Mouse (Mus musculus): ENCODE results near the gene Csad. TPM values are rescaled to one million over a fixed set of nuclear protein-coding genes. Genes with fewer than 3 reads are reported as not detected.

The Csad gene
- total RNA-seq, 2 experiments from 2014 or later, result 27.8 TPM

- peak; percentile 69 for DNase-seq
- intact Hi-C loops (cut with DNase I), result no loop called here
Measured at GRCm38 (mm10) chr15:102205779-102206178, 1.3 kb upstream of the Csad start.

- peak; percentile 75 for DNase-seq
- intact Hi-C loops (cut with DNase I), result no loop called here
Measured at GRCm38 (mm10) chr15:102203835-102204381, 616 bp downstream of the Csad start.

DNA sequence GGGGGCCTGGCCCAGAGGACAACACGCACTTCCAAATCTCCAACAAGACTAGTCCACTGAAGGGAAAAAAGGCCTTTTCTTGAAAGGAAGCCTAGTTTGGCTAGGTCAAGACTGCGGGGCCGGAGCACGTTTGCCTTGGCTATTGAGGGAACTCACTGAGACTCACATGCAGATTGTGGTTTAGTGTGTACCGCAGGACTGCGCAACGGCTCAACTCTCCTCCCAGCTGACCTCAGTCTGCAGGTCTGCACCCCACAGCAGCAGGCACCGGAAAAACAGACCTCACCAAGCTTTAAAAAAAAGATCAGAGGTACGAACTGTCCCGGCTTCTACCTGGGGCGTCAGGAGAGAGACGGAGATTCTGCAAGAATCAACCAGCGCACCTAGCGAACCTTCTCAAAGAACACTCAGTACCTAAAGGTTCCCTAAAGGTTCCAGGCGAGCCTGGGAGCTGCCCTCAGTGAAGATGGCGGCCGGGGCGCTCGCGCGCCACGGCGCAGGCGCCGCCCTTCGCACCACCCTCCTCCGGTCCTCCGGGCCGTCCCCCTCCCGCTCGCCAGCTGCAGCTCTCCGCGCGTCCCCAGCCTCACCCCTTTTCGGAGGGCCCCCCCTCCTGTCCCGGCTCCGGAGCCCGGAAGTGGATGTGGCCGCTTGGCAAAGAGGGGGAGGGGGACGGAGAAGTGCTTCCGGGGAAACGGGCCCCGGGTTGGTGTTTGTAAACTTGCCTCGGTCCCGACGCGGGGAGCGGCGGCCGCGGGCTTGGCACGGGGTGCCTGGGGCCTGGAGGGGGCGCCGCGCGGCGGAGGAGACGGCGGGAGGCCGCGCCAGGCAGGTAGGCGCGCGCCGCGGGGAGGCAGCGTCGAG lies 1.3 kb downstream of the Csad start, which contains the start of gene Zfp740:
Zfp740 (plus strand) TSS at position 279 of the 864 bp plus-strand sequence.
- intact Hi-C loops (cut with DNase I), result no loop called here

GRCm38 (mm10) chr15:102198841-102199240 lies 5.7 kb downstream of the Csad start:
- DNase-seq, result no peak
- intact Hi-C loops (cut with DNase I), result no loop called here

More for the DNA sequence above, 1.3 kb downstream of the Csad start, which contains the start of gene Zfp740:
- peak; percentile 99 for DNase-seq

DNA sequence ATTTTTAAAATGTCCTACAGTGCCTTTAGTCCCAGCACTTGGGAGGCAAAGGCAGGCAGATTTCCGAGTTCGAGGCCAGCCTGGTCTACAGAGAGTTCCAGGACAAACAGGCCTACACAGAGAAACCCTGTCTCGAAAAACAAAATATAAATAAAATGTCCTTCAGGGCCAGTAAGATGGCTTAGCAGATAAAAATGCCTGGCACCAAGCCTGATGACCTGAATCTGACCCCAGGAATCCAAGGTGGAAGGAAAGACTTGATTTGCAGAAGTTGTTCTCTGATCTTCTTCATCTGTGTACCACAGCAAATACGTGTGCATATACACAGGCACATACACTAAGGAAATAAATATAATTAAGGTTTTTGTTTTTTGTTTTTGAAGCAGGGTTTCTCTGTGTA lies 9.2 kb downstream of the Csad start:
- intact Hi-C loops (cut with DNase I), result no loop called here
- no peak for DNase-seq

DNA sequence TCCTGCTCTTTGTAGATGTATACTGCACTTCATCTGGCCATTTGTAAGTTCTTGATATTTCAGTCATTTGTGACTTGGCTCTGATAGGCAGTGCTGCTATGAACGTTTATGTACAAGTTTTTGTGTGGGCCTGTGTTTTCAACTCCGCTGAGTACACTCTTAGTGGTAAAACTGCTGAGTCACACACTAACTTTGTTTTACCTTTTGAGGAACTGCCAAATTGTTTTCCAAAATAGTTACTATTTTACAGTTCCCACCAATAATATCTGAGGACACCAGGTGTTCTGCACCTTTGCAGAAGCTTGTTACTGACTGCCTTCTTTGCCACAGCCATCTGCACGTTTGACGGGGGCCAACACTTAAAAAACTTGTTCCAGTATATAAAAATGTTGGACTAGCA lies 10.1 kb downstream of the Csad start:
- no peak for DNase-seq
- intact Hi-C loops (cut with DNase I), result no loop called here

- no peak for DNase-seq
- intact Hi-C loops (cut with DNase I), result no loop called here
Measured at GRCm38 (mm10) chr15:102193652-102194051, 10.9 kb downstream of the Csad start.

- intact Hi-C loops (cut with DNase I), result no loop called here
Measured at GRCm38 (mm10) chr15:102192820-102193386, 11.6 kb downstream of the Csad start.

DNA sequence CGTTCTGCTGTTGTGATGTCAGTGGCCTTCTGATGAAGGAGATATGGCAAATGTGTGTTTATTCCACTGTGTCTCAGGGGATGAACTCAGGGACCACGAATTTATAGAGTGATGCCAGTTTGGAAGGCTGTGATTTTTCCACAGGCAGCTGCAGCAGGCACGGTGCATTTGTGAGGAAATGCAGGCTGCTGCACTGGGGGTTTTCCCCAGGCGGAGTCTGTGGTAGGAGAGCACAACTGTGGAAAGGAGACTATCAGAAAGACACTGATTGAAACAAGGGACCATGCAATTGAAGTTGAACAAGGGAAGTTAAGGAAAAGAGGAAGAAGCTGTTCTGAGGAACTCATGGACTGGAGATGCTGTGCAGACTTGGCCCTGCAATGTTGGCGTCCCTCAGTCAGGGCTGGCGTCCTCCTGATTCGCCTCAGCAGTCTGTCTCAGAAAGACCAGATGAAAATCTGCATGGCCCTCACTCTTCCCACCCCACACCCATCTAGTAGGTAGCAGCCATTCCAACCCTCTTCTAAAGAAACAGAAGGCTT lies 12.2 kb downstream of the Csad start:
- intact Hi-C loops (cut with DNase I), result no loop called here
- no peak for DNase-seq

More at GRCm38 (mm10) chr15:102192820-102193386, 11.6 kb downstream of the Csad start:
- no peak for DNase-seq

DNA sequence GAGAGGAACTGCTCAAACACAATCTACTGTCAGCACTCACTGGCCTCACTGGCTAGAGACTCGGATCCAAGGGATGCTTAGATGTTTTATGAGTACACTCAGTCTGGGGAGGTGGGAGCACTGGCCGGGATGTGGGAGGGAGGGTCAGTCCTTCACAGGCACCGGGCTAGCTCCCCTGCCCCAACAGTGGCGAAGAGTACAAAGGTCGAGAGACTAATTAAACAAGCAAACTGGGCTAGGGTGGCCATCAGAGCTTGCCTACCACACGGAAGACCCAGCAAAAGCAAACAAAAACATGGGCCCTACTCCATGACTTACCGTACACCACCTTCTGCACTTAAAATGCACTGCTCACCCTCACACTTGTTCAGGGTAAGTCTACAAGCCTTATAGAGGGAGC lies 12.8 kb downstream of the Csad start:
- intact Hi-C loops (cut with DNase I), result no loop called here

DNA sequence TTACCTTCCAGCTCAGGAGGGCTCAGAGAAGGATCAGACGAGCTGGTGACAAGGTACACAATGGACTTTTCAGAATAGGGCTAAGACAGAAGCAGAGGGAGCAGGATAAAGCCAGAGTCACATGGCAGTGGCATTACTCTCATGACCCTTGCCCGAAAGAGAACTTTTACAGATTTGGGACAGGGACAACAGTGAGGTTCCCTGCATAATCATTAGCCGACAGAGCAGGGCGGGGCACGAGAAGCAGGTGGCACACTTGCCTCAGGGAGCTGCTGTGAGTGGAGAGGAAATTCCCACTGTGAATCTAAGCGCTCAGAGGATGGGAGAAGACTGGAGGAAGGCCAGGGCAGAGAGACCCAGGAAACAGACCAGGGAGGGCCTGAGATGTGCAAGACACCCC lies 15.6 kb downstream of the Csad start:
- no peak for DNase-seq
- intact Hi-C loops (cut with DNase I), result no loop called here

More for the DNA sequence above, 12.8 kb downstream of the Csad start:
- no peak for DNase-seq

GRCm38 (mm10) chr15:102188096-102188495 lies 16.4 kb downstream of the Csad start:
- no peak for DNase-seq
- intact Hi-C loops (cut with DNase I), result no loop called here

DNA sequence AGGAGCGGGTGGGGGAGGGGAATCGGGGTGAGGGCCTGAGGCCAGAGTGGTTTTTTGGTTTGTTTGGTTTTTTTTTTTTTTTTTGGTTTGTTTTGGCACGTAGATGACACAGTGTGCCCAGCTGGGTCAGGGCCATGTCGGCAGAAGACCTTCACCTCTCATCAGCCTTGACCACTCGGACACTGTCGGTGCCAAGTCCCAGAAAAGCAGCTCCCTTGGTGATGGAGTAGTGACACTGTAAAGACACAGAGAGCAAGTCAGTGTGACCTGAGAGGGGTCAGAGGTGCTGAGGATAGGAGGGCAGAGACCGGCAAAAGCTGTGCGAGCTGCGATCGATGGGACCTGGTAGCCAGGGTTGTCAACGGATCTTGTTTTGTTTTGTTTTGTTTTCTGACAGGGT lies 18.3 kb downstream of the Csad start:
- no peak for DNase-seq
- intact Hi-C loops (cut with DNase I), result no loop called here

GRCm38 (mm10) chr15:102183076-102183475 lies 21.4 kb downstream of the Csad start:
- intact Hi-C loops (cut with DNase I), result no loop called here
- DNase-seq, result no peak

GRCm38 (mm10) chr15:102179924-102180323 lies 24.6 kb downstream of the Csad start:
- intact Hi-C loops (cut with DNase I), result loop anchor here (5.0 kb wide), 1 partner anchor 42 kb away; no protein-coding TSS in a partner anchor
- no peak for DNase-seq

- intact Hi-C loops (cut with DNase I), result loop anchor here (5.0 kb wide), 1 partner anchor 43 kb away; no protein-coding TSS in a partner anchor
Measured at GRCm38 (mm10) chr15:102179106-102179505, 25.4 kb downstream of the Csad start.

DNA sequence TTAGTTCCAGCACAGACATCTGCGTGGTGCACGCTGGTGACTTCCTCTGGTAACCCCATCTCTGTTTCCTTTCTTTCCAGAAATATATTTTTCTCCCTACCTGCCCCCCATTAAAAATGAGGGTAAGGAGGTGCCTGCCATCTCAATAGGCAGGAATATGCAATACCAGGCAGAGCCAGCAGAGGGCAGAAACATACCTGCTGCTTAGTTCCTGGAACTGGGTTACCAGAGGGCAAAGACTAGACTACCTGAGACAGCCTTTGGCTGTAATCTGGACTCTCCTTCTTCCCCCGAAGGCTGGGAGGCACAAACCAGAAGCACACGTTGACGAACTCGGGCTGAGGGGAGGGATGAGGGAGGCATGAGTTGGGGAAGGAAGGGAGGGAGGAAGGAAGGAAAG lies 26.2 kb downstream of the Csad start:
- peak; percentile 74 for DNase-seq
- intact Hi-C loops (cut with DNase I), result loop anchor here (5.0 kb wide), 1 partner anchor 44 kb away; no protein-coding TSS in a partner anchor

More at GRCm38 (mm10) chr15:102179106-102179505, 25.4 kb downstream of the Csad start:
- no peak for DNase-seq

DNA sequence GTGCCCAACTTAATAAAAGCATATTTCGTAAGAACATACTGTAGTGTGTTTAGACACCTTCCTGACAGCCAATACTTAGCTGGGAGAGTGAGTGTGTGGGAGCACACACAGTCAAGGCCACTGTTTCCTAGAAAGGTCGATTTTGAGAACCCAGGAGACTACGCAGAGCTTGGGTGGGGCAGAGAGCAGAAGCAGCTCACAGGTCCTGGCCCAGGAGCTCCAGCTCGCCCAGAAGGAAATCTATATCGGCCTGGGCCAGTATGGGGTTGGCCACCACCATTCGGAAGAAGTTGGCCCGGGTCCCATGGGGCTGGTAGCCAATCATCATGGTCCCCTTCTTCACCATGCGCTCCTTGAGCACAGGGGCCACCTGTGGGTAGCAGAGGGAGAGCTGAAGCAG lies 27.1 kb downstream of the Csad start:
- intact Hi-C loops (cut with DNase I), result loop anchor here (5.0 kb wide), 1 partner anchor 45 kb away; no protein-coding TSS in a partner anchor
- no peak for DNase-seq

DNA sequence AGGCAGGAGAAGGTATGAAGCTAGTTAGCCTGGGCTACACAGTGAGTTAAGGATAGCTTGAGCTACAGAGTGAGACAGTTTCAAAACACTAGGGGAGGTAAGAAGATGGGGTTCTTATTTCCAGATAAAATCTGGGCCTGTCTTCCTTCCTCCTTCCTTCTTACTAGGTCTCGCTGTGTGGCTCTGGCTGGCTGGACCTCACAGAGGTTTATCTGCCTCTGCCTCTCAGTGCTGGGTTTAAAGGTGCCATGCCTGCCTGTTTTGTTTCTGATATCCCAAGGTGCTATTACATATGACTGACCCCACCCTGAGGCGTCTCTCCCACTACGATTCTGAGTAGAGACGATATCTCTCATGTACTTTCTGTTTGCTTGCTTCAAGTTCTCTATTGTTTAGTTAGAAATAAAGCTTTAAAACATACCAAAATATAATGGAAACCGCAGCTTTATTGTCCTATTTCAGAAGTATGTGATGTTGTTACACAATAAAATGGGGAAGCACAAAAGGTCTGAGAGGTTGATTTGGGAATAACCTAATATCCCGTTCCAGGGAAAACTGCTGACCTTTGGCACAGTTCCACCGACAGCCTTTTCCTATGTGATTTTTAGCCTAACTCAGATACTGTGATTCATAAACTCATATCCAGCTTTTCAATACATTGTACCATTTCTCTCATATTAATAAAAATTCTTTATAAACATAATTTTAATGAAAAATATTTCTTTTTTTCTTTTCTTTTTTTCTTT lies 27.8 kb downstream of the Csad start:
- no peak for DNase-seq
- intact Hi-C loops (cut with DNase I), result loop anchor here (5.0 kb wide), 1 partner anchor 46 kb away; no protein-coding TSS in a partner anchor

- intact Hi-C loops (cut with DNase I), result loop anchor here (5.0 kb wide), 1 partner anchor 46 kb away; no protein-coding TSS in a partner anchor
- no peak for DNase-seq
Measured at GRCm38 (mm10) chr15:102175736-102176319, 28.7 kb downstream of the Csad start.
